Comparison of ENCODE assay signal across 9 mouse cellular contexts in genomic region chr6:100335506-100336144, GRCm38 (mm10). TPM values are rescaled to one million over a fixed set of nuclear protein-coding genes. Genes with fewer than 3 reads are reported as not detected.
DNase-seq lines count a peak whose midpoint lies in the region; ATAC-seq and TF ChIP-seq lines count a peak whose summit lies in the region.
"Had no signal": no experiment of that assay in that cellular context is flagged by ENCODE, and none has a peak within 500 bp of the region (broad histone marks: within the 10 kb centered on the region; RNA-seq: fewer than 3 reads in every experiment).

No protein-coding gene starts in this region.

- DNase-seq in heart, postnatal 36 days, result no peak
- DNase-seq in liver, embryonic 14.5 days (ENCODE audit: low read depth in 3 of 3, low spot score in 3 of 3), result no peak
- no peak for DNase-seq in frontal cortex, postnatal 25 days (ENCODE audit: low spot score in 2 of 2)
- DNase-seq in right cerebral cortex, postnatal 25 days, result no peak
- DNase-seq in spleen, postnatal 36 days (ENCODE audit: low spot score in 2 of 2), result no peak

- no peaks in the 10 kb centered on the region for H3K9me3 ChIP-seq in heart, embryonic 13.5 days
- no peaks in the 10 kb centered on the region for H3K9me3 ChIP-seq in forebrain, embryonic 12.5 days
- H3K9me3 ChIP-seq in liver, embryonic 14.5 days (ENCODE audit: control insufficient read depth, low read length), result no peaks in the 10 kb centered on the region
- H3K9me3 ChIP-seq in neural tube, embryonic 14.5 days (ENCODE audit: control insufficient read depth, low read length), result no peaks in the 10 kb centered on the region

- no peak for TF ChIP-seq CTCF in liver, embryonic 14.5 days (IDR thresholded peaks at IDR 0.05; ENCODE audit: low read depth)

- H3K27ac ChIP-seq in heart, embryonic 13.5 days (replicated peaks), result no peak overlapping the region
- 0 out of 2 replicates have a peak overlapping the region, but pooled peaks have one; percentile 14 for H3K27ac ChIP-seq in forebrain, embryonic 12.5 days
- no peak overlapping the region for H3K27ac ChIP-seq in liver, embryonic 14.5 days
- H3K27ac ChIP-seq in neural tube, embryonic 14.5 days (ENCODE audit: low read depth, low read length), result no peak overlapping the region
- H3K27ac ChIP-seq: layer of hippocampus, adult 2 months had no signal

- no peak for ATAC-seq in heart, embryonic 13.5 days (ENCODE audit: extremely low read depth, insufficient number of reproducible peaks, low FRiP score, low TSS enrichment)
- no peak for ATAC-seq in forebrain, embryonic 12.5 days (ENCODE audit: low FRiP score)
- ATAC-seq in liver, embryonic 14.5 days (ENCODE audit: insufficient read depth), result no peak
- ATAC-seq in neural tube, embryonic 14.5 days (ENCODE audit: low read depth), result peak; percentile 41; the same call in 1 of the 2 replicates

- WGBS in heart, embryonic 13.5 days, result 15% methylated on average over 18 of the region's 18 CpGs
- WGBS in forebrain, embryonic 12.5 days, result under 1% methylated on average over 18 of the region's 18 CpGs
- 12% methylated on average over 18 of the region's 18 CpGs for WGBS in liver, embryonic 14.5 days (ENCODE audit: insufficient replicate concordance)
- 3% methylated on average over 18 of the region's 18 CpGs for WGBS in neural tube, embryonic 14.5 days

- intact Hi-C loops in heart, postnatal 36 days (cut with DNase I), result no loop called here

- peak overlapping the region; percentile 35 for H3K4me3 ChIP-seq in heart, embryonic 13.5 days
- peak overlapping the region; percentile 22 for H3K4me3 ChIP-seq in forebrain, embryonic 12.5 days (replicated peaks)
- no peak overlapping the region; a peak in 1 of 4 replicates for H3K4me3 ChIP-seq in liver, embryonic 14.5 days (ENCODE audit: insufficient read depth in 1 of 2, low read depth in 2 of 2, low read length in 2 of 2)
- H3K4me3 ChIP-seq in neural tube, embryonic 14.5 days (ENCODE audit: low read depth, low read length), result no peak overlapping the region
- H3K4me3 ChIP-seq: layer of hippocampus, adult 2 months had no signal

- no peaks in the 10 kb centered on the region for H3K36me3 ChIP-seq in heart, embryonic 13.5 days
- no peaks in the 10 kb centered on the region for H3K36me3 ChIP-seq in forebrain, embryonic 12.5 days (replicated peaks)
- H3K36me3 ChIP-seq in liver, embryonic 14.5 days (replicated peaks; ENCODE audit: control insufficient read depth, insufficient read depth, low read depth), result no peaks in the 10 kb centered on the region
- no peaks in the 10 kb centered on the region for H3K36me3 ChIP-seq in neural tube, embryonic 14.5 days (ENCODE audit: control insufficient read depth, insufficient read depth, low read length)

- TF ChIP-seq EP300 in liver, embryonic 14.5 days (IDR thresholded peaks at IDR 0.05; ENCODE audit: low read depth), result no peak

- H3K4me1 ChIP-seq in heart, embryonic 13.5 days, result peaks cover 19% of the 10 kb centered on the region
- H3K4me1 ChIP-seq in forebrain, embryonic 12.5 days, result peaks cover 19% of the 10 kb centered on the region
- H3K4me1 ChIP-seq in liver, embryonic 14.5 days (replicated peaks; ENCODE audit: control insufficient read depth in 2 of 2, insufficient read depth in 2 of 2, low read length in 1 of 2), result no peaks in the 10 kb centered on the region; a peak in 1 of 4 replicates
- H3K4me1 ChIP-seq in neural tube, embryonic 14.5 days (ENCODE audit: control insufficient read depth, insufficient read depth, low read length), result 0 out of 2 replicates have a peak, but pooled peaks cover 3% of the 10 kb centered on the region

- peak overlapping the region; percentile 58 for H3K4me2 ChIP-seq in heart, embryonic 13.5 days
- H3K4me2 ChIP-seq in forebrain, embryonic 12.5 days, result peak overlapping the region; percentile 45
- H3K4me2 ChIP-seq in liver, embryonic 14.5 days (ENCODE audit: low read depth), result peak overlapping the region; percentile 41
- H3K4me2 ChIP-seq in neural tube, embryonic 14.5 days (ENCODE audit: low read depth, low read length), result peak overlapping the region; percentile 23; the same call in 1 of the 2 replicates

- peak overlapping the region; percentile 61; the same call in 1 of the 2 replicates for H3K9ac ChIP-seq in heart, embryonic 13.5 days
- H3K9ac ChIP-seq in forebrain, embryonic 12.5 days, result 0 out of 2 replicates have a peak overlapping the region, but pooled peaks have one; percentile 17
- no peak overlapping the region for H3K9ac ChIP-seq in liver, embryonic 14.5 days (replicated peaks)
- no peak overlapping the region for H3K9ac ChIP-seq in neural tube, embryonic 14.5 days (replicated peaks; ENCODE audit: low read depth, low read length)

- peaks cover 62% of the 10 kb centered on the region for H3K27me3 ChIP-seq in heart, embryonic 13.5 days (replicated peaks)
- peaks cover 86% of the 10 kb centered on the region for H3K27me3 ChIP-seq in forebrain, embryonic 12.5 days
- H3K27me3 ChIP-seq in liver, embryonic 14.5 days (ENCODE audit: control insufficient read depth, insufficient read depth, low read length), result no peaks in the 10 kb centered on the region; the same call in 1 of the 2 replicates
- H3K27me3 ChIP-seq in neural tube, embryonic 14.5 days (ENCODE audit: control insufficient read depth, insufficient read depth, low read length), result 0 out of 2 replicates have a peak, but pooled peaks cover 2% of the 10 kb centered on the region

RNA-seq across cellular contexts. Expression of gene Rybp, which starts 48.3 kb away (rescaled TPM):
- polyA plus RNA-seq in heart, embryonic 13.5 days (2015; fragmentation: Nextera tagmentation; extraction: Ambion mirVana), result 12.1 and 12.2 TPM in 2 replicates
- total RNA-seq in heart, postnatal 36 days (2021), result 10 to 100 TPM; 11.4 to 14.9 TPM
- 20.8 and 22.2 TPM in 2 replicates for polyA plus RNA-seq in forebrain, embryonic 12.5 days (2016; fragmentation: Nextera tagmentation; extraction: Ambion mirVana)
- 5.1 and 10.7 TPM in 2 replicates for polyA plus RNA-seq in liver, embryonic 14.5 days (2012; rRNA removed)
- polyA plus RNA-seq in liver, embryonic 14.5 days (2014; fragmentation: Nextera tagmentation; extraction: Ambion mirVana), result 3.2 and 3.5 TPM in 2 replicates
- polyA plus RNA-seq in neural tube, embryonic 14.5 days (2014; fragmentation: Nextera tagmentation; extraction: Ambion mirVana), result 13.1 and 15.9 TPM in 2 replicates

Comparison
In these comparisons a context has a peak if more than half of its experiments do, and no peak if none do; other contexts are left out.
1. H3K4me3 ChIP-seq: peak in heart, embryonic 13.5 days (single experiment) and forebrain, embryonic 12.5 days (single experiment); none in liver, embryonic 14.5 days (0 of 2) and neural tube, embryonic 14.5 days (single experiment).
2. H3K9ac ChIP-seq: peak in heart, embryonic 13.5 days (single experiment) and forebrain, embryonic 12.5 days (single experiment); none in liver, embryonic 14.5 days (single experiment) and neural tube, embryonic 14.5 days (single experiment).
3. Peak in every context shown above with its lines, with median percentiles within 50 percentile points of each other: H3K4me2 ChIP-seq.